Mouse (Mus musculus) c-Kit-negative CD71-positive TER-119-positive erythroid progenitor cells, embryonic 14.5 days (primary cell): Measurements from ENCODE around the gene Ryr1.
A peak's percentile ranks its signal among the peaks of the same experiment; 100 is the strongest.
"Not testable (repeated sequence)": the region's sequence is repeated elsewhere in the genome, so short reads cannot be mapped to it uniquely, and the experiment has no call there.

Source experiments
- DNase-seq: peaks from one replicate; pipeline ENCODE4 v3.0.0-alpha.2; 2013; ENCODE audit warnings: low read depth, low spot score

The Ryr1 gene

GRCm38 (mm10) chr7:28992997-28993396 lies 132.0 kb downstream of the Ryr1 start:
- DNase-seq: no peak

GRCm38 (mm10) chr7:28991616-28992015 lies 133.4 kb downstream of the Ryr1 start:
- DNase-seq: no peak

- DNase-seq: no peak
Measured at GRCm38 (mm10) chr7:28990766-28991273, 134.2 kb downstream of the Ryr1 start.

GRCm38 (mm10) chr7:28985207-28985606 lies 139.8 kb downstream of the Ryr1 start:
- no peak for DNase-seq

GRCm38 (mm10) chr7:28984452-28984851 lies 140.5 kb downstream of the Ryr1 start:
- no peak for DNase-seq

GRCm38 (mm10) chr7:28983849-28984248 lies 141.1 kb downstream of the Ryr1 start:
- no peak for DNase-seq

- no peak for DNase-seq
Measured at GRCm38 (mm10) chr7:28983141-28983564, 141.8 kb downstream of the Ryr1 start.

GRCm38 (mm10) chr7:28982274-28983013 lies 142.5 kb downstream of the Ryr1 start:
- DNase-seq: no peak

- DNase-seq: peak; percentile 100
Measured at GRCm38 (mm10) chr7:28981651-28982273, 143.2 kb downstream of the Ryr1 start, which contains the start of the genes Eif3k and Map4k1. Gene Eif3k (minus strand): TSS chr7:28981864. Gene Map4k1 (plus strand): TSS chr7:28982050.

- DNase-seq: no peak
Measured at GRCm38 (mm10) chr7:28977556-28977955, 147.4 kb downstream of the Ryr1 start.

- no peak for DNase-seq
Measured at GRCm38 (mm10) chr7:28973025-28973424, 152.0 kb downstream of the Ryr1 start.

- peak; percentile 64 for DNase-seq
Measured at GRCm38 (mm10) chr7:28972542-28972985, 152.4 kb downstream of the Ryr1 start.

GRCm38 (mm10) chr7:28971770-28972269 lies 153.2 kb downstream of the Ryr1 start:
- no peak for DNase-seq

- DNase-seq: no peak
Measured at GRCm38 (mm10) chr7:28971029-28971428, 153.9 kb downstream of the Ryr1 start.

GRCm38 (mm10) chr7:28969672-28970394 lies 155.1 kb downstream of the Ryr1 start:
- DNase-seq: no peak

GRCm38 (mm10) chr7:28969271-28969670 lies 155.7 kb downstream of the Ryr1 start:
- DNase-seq: no peak

- DNase-seq: not testable (repeated sequence)
Measured at GRCm38 (mm10) chr7:28968120-28968519, 156.9 kb downstream of the Ryr1 start.

GRCm38 (mm10) chr7:28966751-28967505 lies 158.1 kb downstream of the Ryr1 start:
- DNase-seq: no peak

- no peak for DNase-seq
Measured at GRCm38 (mm10) chr7:28966181-28966580, 158.8 kb downstream of the Ryr1 start.

- no peak for DNase-seq
Measured at GRCm38 (mm10) chr7:28965346-28965840, 159.6 kb downstream of the Ryr1 start.

- DNase-seq: no peak
Measured at GRCm38 (mm10) chr7:28963399-28963923, 161.5 kb downstream of the Ryr1 start.
